ENCODE assay signal across 8 mouse cellular contexts in genomic region chr12:84450718-84451646, GRCm38 (mm10). TPM values are rescaled to one million over a fixed set of nuclear protein-coding genes. Genes with fewer than 3 reads are reported as not detected.
DNase-seq lines count a peak whose midpoint lies in the region; ATAC-seq lines count a peak whose summit lies in the region.

Gene Aldh6a1 (minus strand): TSS chr12:84451004.
Gene Lin52 (plus strand): TSS chr12:84451422.

- peak; percentile 91 for ATAC-seq in megakaryocyte progenitor cell, adult 5-6 weeks (replicated peaks; ENCODE audit: poor library complexity)

- peak; percentile 100 for DNase-seq in adipocyte (ENCODE audit: low spot score)
- peak; percentile 99 for DNase-seq in embryo, embryonic 10 days (ENCODE audit: low spot score)
- DNase-seq in gastrocnemius, postnatal 10 days, result peak; percentile 93
- peak; percentile 99 for DNase-seq in induced T-regulatory cell, adult 2 months (ENCODE audit: low read depth)
- DNase-seq in left cerebral cortex, adult 9 months (ENCODE audit: low spot score in 2 of 2), result peak; percentile 99
- DNase-seq in right cerebral cortex, postnatal 14 days, result peak; percentile 95
- peak; percentile 96 to 97 for DNase-seq in urinary bladder, postnatal 36 days (ENCODE audit: low spot score in 2 of 2)

RNA-seq across cellular contexts. Expression of gene Aldh6a1, which starts in this region (rescaled TPM):
- total RNA-seq in gastrocnemius, postnatal 10 days (2021), result 10 to 100 TPM; 32.1 to 34.1 TPM
- 16.3 and 17.2 TPM in 2 replicates for total RNA-seq in megakaryocyte progenitor cell, adult 5-6 weeks (2015)
- total RNA-seq in megakaryocyte progenitor cell, adult 5-6 weeks (2017), result 9.1 and 12.0 TPM in 2 replicates

RNA-seq across cellular contexts. Expression of gene Lin52, which starts in this region (rescaled TPM):
- total RNA-seq in gastrocnemius, postnatal 10 days (2021), result 1 to 10 TPM; 4.9 to 5.6 TPM
- total RNA-seq in megakaryocyte progenitor cell, adult 5-6 weeks (2015), result 10.1 and 15.8 TPM in 2 replicates
- 14.2 and 21.0 TPM in 2 replicates for total RNA-seq in megakaryocyte progenitor cell, adult 5-6 weeks (2017)

Comparison
In these comparisons a context has a peak if more than half of its experiments do, and no peak if none do; other contexts are left out.
1. Peak in every context shown above with its lines: DNase-seq and ATAC-seq.